Mouse (Mus musculus): ENCODE results near the gene Bbs9. TPM values are rescaled to one million over a fixed set of nuclear protein-coding genes. Genes with fewer than 3 reads are reported as not detected.

Bbs9 gene
- polyA plus RNA-seq (2014; fragmentation: Nextera tagmentation; extraction: Ambion mirVana): 15.5 and 15.9 TPM in 2 replicates

DNA sequence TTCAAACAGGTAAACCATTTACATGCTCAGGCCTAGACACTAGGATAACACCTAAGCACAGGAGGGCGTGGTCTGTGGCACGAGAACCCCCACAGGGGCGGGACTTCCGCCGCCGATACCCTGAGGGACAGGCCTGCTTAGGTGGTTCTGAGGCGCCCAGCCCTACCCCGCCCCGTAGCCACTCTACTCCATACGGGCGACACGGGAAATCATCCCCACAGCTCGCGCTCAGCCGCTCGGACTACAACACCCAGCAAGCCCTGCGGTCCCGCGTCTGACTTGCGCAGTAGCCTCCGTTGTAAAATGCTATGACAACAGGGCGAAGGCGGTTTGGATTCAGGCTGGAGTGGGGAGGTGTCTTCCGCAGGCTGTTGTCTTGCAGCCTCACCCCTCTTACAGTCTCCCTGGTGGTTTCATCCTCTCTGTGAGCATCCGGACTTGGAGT is at the start of gene Bbs9:
Bbs9 (plus strand) TSS at position 292 of the 445 bp plus-strand sequence.
- DNase-seq (ENCODE audit: low spot score) (peak; percentile 92), ATAC-seq (ENCODE audit: insufficient number of reproducible peaks, low FRiP score, low TSS enrichment, low read depth) (peak; percentile 98)
- H3K27ac ChIP-seq (replicated peaks; ENCODE audit: low read depth, low read length): no peak within 1 kb of the TSS
- no peaks in the 10 kb centered on the region for H3K4me1 ChIP-seq (ENCODE audit: control insufficient read depth, insufficient read depth, low read length)
- peak within 1 kb of the TSS; percentile 67 for H3K9ac ChIP-seq (ENCODE audit: low read length)
- H3K4me3 ChIP-seq (ENCODE audit: low read depth, low read length): peak within 1 kb of the TSS; percentile 70
- H3K36me3 ChIP-seq (ENCODE audit: control insufficient read depth, insufficient read depth, low read length): no peaks in the 10 kb centered on the region
- no peaks in the 10 kb centered on the region for H3K9me3 ChIP-seq (ENCODE audit: control insufficient read depth, low read length)
- H3K27me3 ChIP-seq (ENCODE audit: control insufficient read depth, insufficient read depth, low read length): no peaks in the 10 kb centered on the region
- peak within 1 kb of the TSS; percentile 71 for H3K4me2 ChIP-seq (ENCODE audit: low read depth, severe bottlenecking)
- 0% methylated on average over 25 of the region's 25 CpGs for WGBS

DNA sequence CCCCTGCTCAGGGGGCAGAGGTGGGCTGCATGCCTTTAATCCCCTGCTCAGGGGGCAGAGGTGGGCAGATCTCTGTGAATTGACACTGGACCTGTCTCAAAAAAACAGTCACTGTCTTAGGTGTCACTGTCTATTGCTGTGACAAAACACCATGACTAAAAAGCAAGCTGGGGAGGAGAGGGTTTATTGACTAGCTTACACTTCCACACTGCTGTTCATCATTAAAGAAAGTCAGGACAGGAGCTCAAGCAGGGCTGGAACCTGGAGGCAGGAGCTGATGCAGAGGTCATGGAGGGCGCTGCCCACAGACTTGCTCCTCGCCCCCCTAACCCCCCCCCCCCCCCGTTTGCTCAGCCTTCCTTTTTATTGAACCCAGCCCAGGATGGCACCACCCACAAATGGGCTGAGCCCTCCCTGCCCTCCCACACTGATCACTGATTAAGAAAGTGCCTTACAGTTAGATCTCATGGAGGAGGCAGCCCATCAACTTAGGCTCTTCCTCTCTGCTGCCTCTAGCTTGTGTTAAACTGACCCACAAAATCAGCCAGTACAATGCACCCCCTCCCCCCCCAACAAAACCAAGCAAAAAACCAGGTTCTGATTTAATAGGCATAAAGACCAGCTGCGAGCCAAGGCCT is 47.4 kb upstream of the Bbs9 start:
- DNase-seq (ENCODE audit: low spot score): peak; percentile 24
- peak; percentile 54; the same call in 1 of the 2 replicates for ATAC-seq (ENCODE audit: insufficient number of reproducible peaks, low FRiP score, low TSS enrichment, low read depth)

DNA sequence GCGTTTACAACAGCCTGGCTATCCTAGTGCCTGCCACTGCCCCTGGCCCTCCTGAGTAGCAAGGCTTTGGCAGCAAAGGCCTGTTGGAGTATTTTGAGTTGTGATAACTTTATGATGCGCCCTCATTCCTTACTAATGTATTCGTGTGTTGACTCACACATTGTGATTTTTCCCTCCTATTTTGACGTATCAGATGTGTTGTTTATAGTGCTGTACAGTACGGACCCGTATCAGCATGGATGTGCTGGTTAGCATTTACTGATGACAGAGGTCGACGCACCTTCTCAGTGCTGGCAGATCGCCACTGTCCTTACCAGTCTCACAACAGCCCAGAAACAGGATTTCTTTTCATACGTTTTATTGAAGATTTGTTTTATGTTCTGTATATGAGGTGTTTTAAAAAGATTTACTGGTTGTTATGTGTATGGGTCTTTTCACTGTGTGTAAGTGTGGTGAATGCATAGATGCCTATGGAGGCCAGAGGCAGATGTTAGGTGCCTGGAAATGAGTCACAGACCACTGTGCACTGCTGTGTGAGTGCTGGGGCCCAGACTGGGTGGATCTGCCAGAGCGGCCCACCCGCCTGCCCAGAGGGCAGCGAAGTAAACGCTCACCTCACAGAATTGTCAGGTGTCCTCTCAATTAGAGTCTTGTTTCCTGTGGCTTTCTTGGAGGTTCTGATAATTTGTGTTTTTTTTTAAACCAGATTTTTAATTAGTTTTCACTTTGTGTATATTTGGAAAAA is 46.7 kb upstream of the Bbs9 start:
- no peaks in the 10 kb centered on the region for H3K36me3 ChIP-seq (ENCODE audit: control insufficient read depth, insufficient read depth, low read length)
- no peaks in the 10 kb centered on the region for H3K9me3 ChIP-seq (ENCODE audit: control insufficient read depth, low read length)
- no peak overlapping the region for H3K4me2 ChIP-seq (ENCODE audit: low read depth, severe bottlenecking)
- DNase-seq (ENCODE audit: low spot score) (no peak), ATAC-seq (ENCODE audit: insufficient number of reproducible peaks, low FRiP score, low TSS enrichment, low read depth) (peak; percentile 51; the same call in 1 of the 2 replicates)
- H3K9ac ChIP-seq (ENCODE audit: low read length): no peak overlapping the region
- no peaks in the 10 kb centered on the region for H3K27me3 ChIP-seq (ENCODE audit: control insufficient read depth, insufficient read depth, low read length)
- H3K27ac ChIP-seq (replicated peaks; ENCODE audit: low read depth, low read length): no peak overlapping the region; the same call in 1 of the 2 replicates
- H3K4me1 ChIP-seq (ENCODE audit: control insufficient read depth, insufficient read depth, low read length): peaks cover 3% of the 10 kb centered on the region; the same call in 1 of the 2 replicates
- H3K4me3 ChIP-seq (ENCODE audit: low read depth, low read length): no peak overlapping the region
- WGBS: 68% methylated on average over 14 of the region's 14 CpGs

More for the DNA sequence above, 47.4 kb upstream of the Bbs9 start:
- Histone ChIP-seq H3K9ac (ENCODE audit: low read length) (no peak overlapping the region), H3K36me3 (ENCODE audit: control insufficient read depth, insufficient read depth, low read length) (no peaks in the 10 kb centered on the region), H3K4me3 (ENCODE audit: low read depth, low read length) (no peak overlapping the region), H3K9me3 (ENCODE audit: control insufficient read depth, low read length) (no peaks in the 10 kb centered on the region), H3K4me2 (ENCODE audit: low read depth, severe bottlenecking) (no peak overlapping the region), H3K4me1 (ENCODE audit: control insufficient read depth, insufficient read depth, low read length) (peaks cover 3% of the 10 kb centered on the region; the same call in 1 of the 2 replicates), H3K27me3 (ENCODE audit: control insufficient read depth, insufficient read depth, low read length) (no peaks in the 10 kb centered on the region), H3K27ac (replicated peaks; ENCODE audit: low read depth, low read length) (no peak overlapping the region; the same call in 1 of the 2 replicates)
- 25% methylated on average over 2 of the region's 4 CpGs for WGBS

GRCm38 (mm10) chr9:22429533-22430241 is 45.8 kb upstream of the Bbs9 start:
- DNase-seq (ENCODE audit: low spot score) (peak; percentile 29), ATAC-seq (ENCODE audit: insufficient number of reproducible peaks, low FRiP score, low TSS enrichment, low read depth) (no peak)
- Histone ChIP-seq H3K9me3 (ENCODE audit: control insufficient read depth, low read length) (no peaks in the 10 kb centered on the region), H3K27ac (replicated peaks; ENCODE audit: low read depth, low read length) (no peak overlapping the region), H3K9ac (ENCODE audit: low read length) (no peak overlapping the region), H3K27me3 (ENCODE audit: control insufficient read depth, insufficient read depth, low read length) (no peaks in the 10 kb centered on the region), H3K4me3 (ENCODE audit: low read depth, low read length) (no peak overlapping the region), H3K4me1 (ENCODE audit: control insufficient read depth, insufficient read depth, low read length) (peaks cover 3% of the 10 kb centered on the region; the same call in 1 of the 2 replicates), H3K4me2 (ENCODE audit: low read depth, severe bottlenecking) (no peak overlapping the region), H3K36me3 (ENCODE audit: control insufficient read depth, insufficient read depth, low read length) (no peaks in the 10 kb centered on the region)
- 56% methylated on average over 15 of the region's 15 CpGs for WGBS

DNA sequence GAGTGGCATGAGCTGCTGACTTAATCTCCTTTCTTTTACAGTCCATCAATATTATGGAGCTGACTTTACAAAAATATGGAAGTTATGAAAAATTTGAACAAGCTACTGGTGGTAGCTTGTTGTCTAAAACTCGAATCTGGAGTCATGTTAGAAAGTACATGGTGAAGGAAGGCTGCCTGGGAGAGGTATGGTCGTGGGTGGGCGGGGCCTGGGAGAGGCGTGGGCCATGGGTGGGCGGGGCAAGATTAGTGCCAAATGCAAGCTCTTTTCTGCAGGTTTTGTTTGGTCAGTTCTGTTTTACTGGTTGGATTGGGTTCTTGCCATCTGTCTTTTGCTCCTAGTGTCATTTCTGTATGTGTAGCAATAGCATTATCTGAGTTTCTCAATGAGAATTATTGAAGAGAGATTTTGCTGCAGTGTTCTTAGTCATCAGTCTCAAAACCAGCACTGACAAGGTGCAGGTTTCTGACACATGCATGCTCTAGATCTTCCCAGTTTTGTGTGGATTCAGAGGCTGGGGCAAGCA is 45.1 kb upstream of the Bbs9 start:
- DNase-seq (ENCODE audit: low spot score) (peak; percentile 32), ATAC-seq (ENCODE audit: insufficient number of reproducible peaks, low FRiP score, low TSS enrichment, low read depth) (no peak)

DNA sequence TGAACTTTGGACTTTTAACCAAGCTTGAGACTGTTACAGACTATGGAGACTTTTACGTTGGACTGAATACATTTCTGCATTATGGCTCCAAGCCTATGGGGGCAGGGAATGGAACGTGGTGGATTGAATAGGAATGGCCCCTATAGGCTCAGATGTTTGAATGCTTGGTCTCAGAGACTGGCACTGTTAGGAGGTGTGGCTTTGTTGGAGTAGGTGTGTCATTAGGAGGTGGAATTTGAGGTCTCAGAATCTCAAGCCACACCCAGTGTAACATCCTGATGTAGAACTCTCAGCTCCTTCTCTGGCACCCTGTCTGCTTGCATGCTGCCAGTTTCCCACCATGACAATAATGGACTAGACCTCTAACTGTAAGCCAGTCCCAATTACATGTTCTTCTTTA is 42.3 kb upstream of the Bbs9 start:
- no peak overlapping the region for H3K9ac ChIP-seq (ENCODE audit: low read length)
- no peak overlapping the region for H3K4me3 ChIP-seq (ENCODE audit: low read depth, low read length)
- no peaks in the 10 kb centered on the region for H3K9me3 ChIP-seq (ENCODE audit: control insufficient read depth, low read length)
- H3K27ac ChIP-seq (replicated peaks; ENCODE audit: low read depth, low read length): no peak overlapping the region
- H3K4me2 ChIP-seq (ENCODE audit: low read depth, severe bottlenecking): no peak overlapping the region
- peaks cover 3% of the 10 kb centered on the region; the same call in 1 of the 2 replicates for H3K4me1 ChIP-seq (ENCODE audit: control insufficient read depth, insufficient read depth, low read length)
- 84% methylated on average over 2 of the region's 2 CpGs for WGBS
- ATAC-seq (ENCODE audit: insufficient number of reproducible peaks, low FRiP score, low TSS enrichment, low read depth) (no peak), DNase-seq (ENCODE audit: low spot score) (no peak)
- no peaks in the 10 kb centered on the region for H3K36me3 ChIP-seq (ENCODE audit: control insufficient read depth, insufficient read depth, low read length)
- H3K27me3 ChIP-seq (ENCODE audit: control insufficient read depth, insufficient read depth, low read length): no peaks in the 10 kb centered on the region

More for the DNA sequence above, 45.1 kb upstream of the Bbs9 start:
- WGBS: 26% methylated on average over 5 of the region's 5 CpGs
- Histone ChIP-seq H3K4me3 (ENCODE audit: low read depth, low read length) (no peak overlapping the region), H3K27ac (replicated peaks; ENCODE audit: low read depth, low read length) (no peak overlapping the region), H3K4me2 (ENCODE audit: low read depth, severe bottlenecking) (no peak overlapping the region), H3K27me3 (ENCODE audit: control insufficient read depth, insufficient read depth, low read length) (no peaks in the 10 kb centered on the region), H3K9ac (ENCODE audit: low read length) (no peak overlapping the region), H3K4me1 (ENCODE audit: control insufficient read depth, insufficient read depth, low read length) (peaks cover 3% of the 10 kb centered on the region; the same call in 1 of the 2 replicates), H3K36me3 (ENCODE audit: control insufficient read depth, insufficient read depth, low read length) (no peaks in the 10 kb centered on the region), H3K9me3 (ENCODE audit: control insufficient read depth, low read length) (no peaks in the 10 kb centered on the region)

DNA sequence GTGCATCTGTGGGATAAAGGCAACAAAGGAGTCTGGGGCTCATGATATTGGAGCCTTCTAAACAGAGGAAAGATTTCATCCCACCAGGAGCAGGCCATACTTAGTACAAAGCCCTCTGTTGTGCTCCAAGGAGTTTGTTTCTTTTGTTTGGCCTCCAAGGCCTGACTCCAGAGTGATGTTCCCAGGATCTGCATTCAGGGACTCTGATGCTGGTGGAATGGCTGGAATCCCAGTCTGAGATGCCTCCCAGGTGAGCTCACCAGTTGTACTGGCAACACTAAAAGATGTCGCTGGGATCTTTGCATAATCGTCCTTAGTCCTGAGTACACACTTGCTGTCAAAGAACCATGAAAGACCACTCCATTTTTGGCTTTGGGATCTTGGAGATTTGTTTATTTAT is 41.4 kb upstream of the Bbs9 start:
- no peak overlapping the region for H3K4me2 ChIP-seq (ENCODE audit: low read depth, severe bottlenecking)
- H3K9ac ChIP-seq (ENCODE audit: low read length): no peak overlapping the region
- no peaks in the 10 kb centered on the region for H3K36me3 ChIP-seq (ENCODE audit: control insufficient read depth, insufficient read depth, low read length)
- H3K9me3 ChIP-seq (ENCODE audit: control insufficient read depth, low read length): no peaks in the 10 kb centered on the region
- DNase-seq (ENCODE audit: low spot score) (no peak), ATAC-seq (ENCODE audit: insufficient number of reproducible peaks, low FRiP score, low TSS enrichment, low read depth) (no peak)
- H3K4me1 ChIP-seq (ENCODE audit: control insufficient read depth, insufficient read depth, low read length): peaks cover 3% of the 10 kb centered on the region; the same call in 1 of the 2 replicates
- H3K4me3 ChIP-seq (ENCODE audit: low read depth, low read length): no peak overlapping the region
- 98% methylated on average over 2 of the region's 2 CpGs for WGBS
- no peak overlapping the region for H3K27ac ChIP-seq (replicated peaks; ENCODE audit: low read depth, low read length)
- no peaks in the 10 kb centered on the region for H3K27me3 ChIP-seq (ENCODE audit: control insufficient read depth, insufficient read depth, low read length)

DNA sequence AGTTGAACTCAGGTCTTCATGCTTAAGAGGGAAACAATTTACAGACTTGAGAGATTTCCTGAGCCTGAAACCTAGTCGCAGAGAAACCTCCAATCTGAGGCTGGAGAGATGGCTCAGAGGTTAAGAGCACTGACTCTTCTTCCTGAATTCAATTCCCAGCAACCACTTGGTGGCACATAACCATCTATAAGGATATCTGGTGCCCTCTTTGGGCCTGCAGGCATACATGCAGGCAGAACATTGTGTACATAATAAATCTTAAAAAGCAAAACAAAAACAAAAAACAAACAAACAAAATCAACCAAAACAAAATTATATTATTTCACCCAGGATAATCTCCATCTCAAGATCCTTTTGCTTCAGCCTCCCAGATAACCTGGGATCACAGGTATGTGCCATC is 36.7 kb upstream of the Bbs9 start:
- H3K27me3 ChIP-seq (ENCODE audit: control insufficient read depth, insufficient read depth, low read length): no peaks in the 10 kb centered on the region
- H3K27ac ChIP-seq (replicated peaks; ENCODE audit: low read depth, low read length): no peak overlapping the region
- H3K4me3 ChIP-seq (ENCODE audit: low read depth, low read length): no peak overlapping the region
- DNase-seq (ENCODE audit: low spot score): no peak
- H3K9ac ChIP-seq (ENCODE audit: low read length): no peak overlapping the region
- WGBS: 71% methylated on average over 1 of the region's 1 CpGs
- H3K4me2 ChIP-seq (ENCODE audit: low read depth, severe bottlenecking): no peak overlapping the region
- no peaks in the 10 kb centered on the region for H3K9me3 ChIP-seq (ENCODE audit: control insufficient read depth, low read length)
- H3K4me1 ChIP-seq (ENCODE audit: control insufficient read depth, insufficient read depth, low read length): no peaks in the 10 kb centered on the region
- ATAC-seq (ENCODE audit: insufficient number of reproducible peaks, low FRiP score, low TSS enrichment, low read depth): no peak
- H3K36me3 ChIP-seq (ENCODE audit: control insufficient read depth, insufficient read depth, low read length): no peaks in the 10 kb centered on the region

Measured in limb, embryonic 11.5 days (tissue).